ENCODE assay signal across 16 mouse cellular contexts in genomic region chr16:21595539-21595938, GRCm38 (mm10).
"Had no signal": no experiment of that assay in that cellular context is flagged by ENCODE, and none has a peak within 500 bp of the region (broad histone marks: within the 10 kb centered on the region; RNA-seq: fewer than 3 reads in every experiment).

No protein-coding gene starts in this region.

- H3K4me1 ChIP-seq: limb, embryonic 15.5 days; liver, embryonic 12.5 days; midbrain, embryonic 10.5 days; neural tube, embryonic 13.5 days had no signal

- H3K9me3 ChIP-seq: limb, embryonic 15.5 days; liver, embryonic 12.5 days; midbrain, embryonic 10.5 days; neural tube, embryonic 13.5 days had no signal

- H3K36me3 ChIP-seq: limb, embryonic 15.5 days; liver, embryonic 12.5 days; neural tube, embryonic 13.5 days had no signal

- H3K27ac ChIP-seq: layer of hippocampus, adult 2 months; limb, embryonic 15.5 days; liver, embryonic 12.5 days; midbrain, embryonic 10.5 days; neural tube, embryonic 13.5 days; stomach, postnatal 0 days had no signal

- DNase-seq: kidney, adult 9 months; kidney, postnatal 10 days; kidney, postnatal 4 days; lung, embryonic 14.5 days; lung, postnatal 10 days; lung, postnatal 4 days; midbrain, embryonic 14.5 days; retina, postnatal 1 day; right cerebral cortex, postnatal 14 days; thymus, postnatal 4 days had no signal

- H3K4me3 ChIP-seq: layer of hippocampus, adult 2 months; limb, embryonic 15.5 days; liver, embryonic 12.5 days; midbrain, embryonic 10.5 days; neural tube, embryonic 13.5 days had no signal

- H3K27me3 ChIP-seq: limb, embryonic 15.5 days; liver, embryonic 12.5 days; neural tube, embryonic 13.5 days had no signal

- H3K9ac ChIP-seq: limb, embryonic 15.5 days; liver, embryonic 12.5 days; lung, embryonic 14.5 days; neural tube, embryonic 13.5 days had no signal

- H3K4me2 ChIP-seq: limb, embryonic 15.5 days; liver, embryonic 12.5 days; lung, embryonic 14.5 days; neural tube, embryonic 13.5 days had no signal

- ATAC-seq: liver, embryonic 12.5 days had no signal
